Mouse (Mus musculus) thymus, adult 2 months (tissue): ENCODE data around the gene Dhrs4. TPM values are rescaled to one million over a fixed set of nuclear protein-coding genes. Genes with fewer than 3 reads are reported as not detected.
A peak's percentile ranks its signal among the peaks of the same experiment; 100 is the strongest.

Source experiments
- DNase-seq: peaks from one replicate; pipeline ENCODE4 v3.0.0; 2021
- H3K27ac ChIP-seq: fragments of 200-500 bp; 2 replicates; pipeline ENCODE4 v1.5.1; 2012; ENCODE audit warnings: low read length, control low read depth; ENCODE audit not compliant: control insufficient read depth, insufficient read depth
- H3K27me3 ChIP-seq: fragments of 200-500 bp; 2 replicates; pipeline ENCODE4 v1.6.1; 2012; ENCODE audit warnings: mild to moderate bottlenecking, low read length, moderate library complexity, mixed read lengths; ENCODE audit not compliant: control insufficient read depth, insufficient read depth
- H3K36me3 ChIP-seq: fragments of 200-500 bp; 2 replicates; pipeline ENCODE4 v1.6.1; 2012; ENCODE audit warnings: mild to moderate bottlenecking, low read length, moderate library complexity; ENCODE audit not compliant: control insufficient read depth, insufficient read depth
- H3K4me1 ChIP-seq: fragments of 200-500 bp; replicated peaks from 2 replicates; pipeline ENCODE4 v1.6.1; 2012; ENCODE audit warnings: low read length; ENCODE audit not compliant: control insufficient read depth, insufficient read depth
- H3K4me3 ChIP-seq: fragments of 200-500 bp; 2 replicates; pipeline ENCODE4 v1.5.1; 2012; ENCODE audit warnings: mild to moderate bottlenecking, low read length, control low read depth, moderate library complexity; ENCODE audit not compliant: control insufficient read depth, insufficient read depth
- CTCF ChIP-seq: fragments of 200-500 bp; IDR thresholded peaks from 2 replicates; pipeline ENCODE4 v1.5.1; 2012; ENCODE audit warnings: mild to moderate bottlenecking, control low read depth, low read length, moderate library complexity, borderline replicate concordance; ENCODE audit not compliant: control insufficient read depth, poor library complexity, insufficient read depth; ENCODE audit errors: extremely low read depth
- POLR2A ChIP-seq: fragments of 200-500 bp; IDR thresholded peaks from 2 replicates; pipeline ENCODE4 v1.6.1; 2012; ENCODE audit warnings: mild to moderate bottlenecking, low read length, control low read depth, moderate library complexity; ENCODE audit not compliant: control insufficient read depth, poor library complexity, insufficient read depth; ENCODE audit errors: extremely low read depth
- WGBS: fragments of 180-500 bp; shearing (Covaris S2); methylation state at CpG from one replicate; pipeline ENCODE4 v1.1.7; 2018; 5-methylcytosine and 5-hydroxymethylcytosine counted together
- polyA plus RNA-seq: library from polyadenylated mRNA; depleted of rRNA; stranded (reverse); fragments of >200 nt; gene quantifications from 2 replicates; pipeline ENCODE4 v1.2.3, GENCODE M21; 2012; rRNA removed

Gene Dhrs4
- polyA plus RNA-seq, 1 experiment: 46.8 TPM

DNA sequence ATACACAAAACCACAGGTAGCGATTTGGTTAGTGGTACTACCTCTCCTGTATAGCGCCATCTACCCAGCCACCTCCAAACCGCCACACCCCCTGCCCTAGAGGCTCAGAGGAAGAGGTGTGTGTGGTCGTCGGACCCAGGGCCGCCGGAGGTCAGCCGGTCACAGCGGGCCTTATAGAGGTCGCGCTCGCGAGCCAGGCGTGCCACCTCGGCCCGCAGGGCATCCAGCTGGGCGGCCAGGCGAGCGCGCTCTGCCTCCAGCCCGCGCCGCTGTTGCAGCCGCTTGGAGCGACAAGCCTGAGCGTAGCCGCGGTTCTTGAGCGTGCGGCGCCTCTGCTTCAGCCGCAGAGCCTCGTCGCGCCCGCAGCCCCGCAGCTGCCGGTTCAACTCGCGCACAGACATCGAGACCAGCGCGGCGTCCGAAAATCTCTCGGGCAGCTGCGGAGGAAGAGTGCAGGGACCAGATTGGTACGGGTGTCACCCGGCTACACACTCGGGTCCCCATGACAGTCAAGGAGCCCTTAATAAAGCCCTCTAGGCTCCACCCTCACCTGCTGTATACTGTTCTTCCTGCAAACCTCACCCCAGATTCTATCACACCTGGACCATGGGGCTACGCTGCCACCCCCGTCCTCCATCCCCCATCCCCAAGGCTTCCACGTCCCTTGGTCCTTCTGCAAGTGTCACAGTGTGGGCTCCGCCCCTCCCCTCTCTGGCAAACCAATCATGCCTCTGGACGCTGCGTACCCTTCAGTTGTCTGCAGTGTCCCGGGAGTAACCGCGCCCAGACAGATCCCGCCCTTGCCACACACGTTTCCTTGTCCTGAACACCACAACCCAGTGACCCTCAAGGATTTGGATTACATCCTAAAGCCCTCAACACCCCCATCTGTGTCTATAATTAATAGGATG, 42.1 kb downstream of the Dhrs4 start:
- no peak for DNase-seq
- TF ChIP-seq POLR2A: no peak

DNA sequence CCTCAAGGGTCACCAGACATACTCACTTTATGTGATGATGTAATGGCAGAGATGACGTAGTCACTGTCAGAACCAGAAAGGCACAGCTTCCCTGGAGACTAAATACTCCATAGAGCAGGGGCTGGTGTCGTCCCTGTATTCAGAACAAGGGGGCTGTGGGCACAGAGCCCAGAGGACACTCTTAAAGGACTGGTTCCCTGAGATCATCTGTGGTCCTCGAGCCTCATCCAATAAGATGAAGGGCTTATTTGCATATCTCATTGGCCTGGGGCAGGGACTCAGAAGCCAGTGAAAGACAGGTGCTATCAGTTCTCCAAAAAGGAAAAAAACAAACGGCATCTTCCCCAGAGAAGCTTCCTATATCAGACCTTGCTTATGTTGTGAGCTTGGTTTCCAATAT, 45.5 kb downstream of the Dhrs4 start:
- H3K27me3 ChIP-seq: peaks cover 18% of the 10 kb centered on the region; the same call in 1 of the 2 replicates
- H3K4me3 ChIP-seq: no peak overlapping the region
- DNase-seq: no peak
- H3K36me3 ChIP-seq: no peaks in the 10 kb centered on the region
- 55% methylated on average over 4 of the region's 4 CpGs for WGBS
- no peak for TF ChIP-seq POLR2A
- TF ChIP-seq CTCF: no peak
- H3K4me1 ChIP-seq: no peaks in the 10 kb centered on the region; the same call in 1 of the 2 replicates
- H3K27ac ChIP-seq: no peak overlapping the region

More for the DNA sequence above, 42.1 kb downstream of the Dhrs4 start:
- 3% methylated on average over 61 of the region's 61 CpGs for WGBS
- no peaks in the 10 kb centered on the region; the same call in 1 of the 2 replicates for H3K4me1 ChIP-seq
- no peak overlapping the region for H3K27ac ChIP-seq
- no peaks in the 10 kb centered on the region for H3K36me3 ChIP-seq
- peak overlapping the region; percentile 18; the same call in 1 of the 2 replicates for H3K4me3 ChIP-seq
- peaks cover 18% of the 10 kb centered on the region; the same call in 1 of the 2 replicates for H3K27me3 ChIP-seq

DNA sequence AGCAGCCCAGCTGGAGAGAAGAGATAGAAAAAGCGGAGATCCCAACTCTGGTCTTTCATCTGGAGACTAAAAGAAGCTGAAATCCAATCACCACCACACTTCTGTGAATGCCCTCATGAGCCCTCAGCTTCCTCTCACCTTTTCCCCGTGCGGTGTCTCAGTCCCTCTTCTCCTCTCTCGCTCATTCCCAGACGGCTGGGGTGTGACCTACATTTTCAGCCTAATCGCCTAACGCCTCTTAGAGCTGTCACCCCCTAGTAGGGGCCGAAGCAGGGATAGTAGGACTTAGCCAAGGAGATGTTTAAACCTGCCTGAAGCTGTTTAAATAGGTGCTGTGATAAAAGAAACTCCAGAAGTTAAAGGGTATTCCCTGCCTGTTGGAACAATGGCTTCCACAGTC, 46.2 kb downstream of the Dhrs4 start, which contains the start of gene Nrl:
TSS of gene Nrl (minus strand) at position 197 of the 400 bp plus-strand sequence.
- no peaks in the 10 kb centered on the region; the same call in 1 of the 2 replicates for H3K4me1 ChIP-seq
- whole genome bisulfite sequencing: 60% methylated on average over 8 of the region's 8 CpGs
- H3K4me3 ChIP-seq: no peak within 1 kb of the TSS
- no peaks in the 10 kb centered on the region for H3K36me3 ChIP-seq
- no peak for DNase-seq
- TF ChIP-seq POLR2A (no peak), CTCF (no peak)
- H3K27ac ChIP-seq: no peak within 1 kb of the TSS
- peaks cover 14% of the 10 kb centered on the region; the same call in 1 of the 2 replicates for H3K27me3 ChIP-seq

DNA sequence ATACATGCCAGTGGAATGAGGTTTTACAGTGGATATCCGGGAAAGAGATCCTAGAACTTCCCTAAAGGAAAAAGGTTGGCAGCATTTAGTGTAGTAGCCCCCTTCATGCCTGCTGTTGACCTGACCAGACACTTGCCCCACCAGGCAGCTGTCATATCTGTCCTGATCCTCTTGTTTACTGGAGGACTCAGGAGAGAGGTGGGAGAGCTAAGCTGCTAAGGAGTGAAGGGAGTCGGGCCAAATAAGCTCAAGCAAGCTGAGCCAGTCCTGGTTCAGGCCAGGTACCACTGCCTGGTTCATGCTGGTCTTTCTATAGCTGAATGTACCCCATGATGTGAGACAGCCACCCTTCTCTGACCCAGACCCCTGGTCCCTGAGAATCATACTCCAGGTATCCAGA, 48.1 kb downstream of the Dhrs4 start:
- H3K4me3 ChIP-seq: no peak overlapping the region
- 90% methylated on average over 2 of the region's 2 CpGs for WGBS
- H3K27ac ChIP-seq: no peak overlapping the region
- H3K4me1 ChIP-seq: no peaks in the 10 kb centered on the region
- TF ChIP-seq CTCF (no peak), POLR2A (no peak)
- peaks cover 4% of the 10 kb centered on the region; the same call in 1 of the 2 replicates for H3K27me3 ChIP-seq
- H3K36me3 ChIP-seq: no peaks in the 10 kb centered on the region
- no peak for DNase-seq

DNA sequence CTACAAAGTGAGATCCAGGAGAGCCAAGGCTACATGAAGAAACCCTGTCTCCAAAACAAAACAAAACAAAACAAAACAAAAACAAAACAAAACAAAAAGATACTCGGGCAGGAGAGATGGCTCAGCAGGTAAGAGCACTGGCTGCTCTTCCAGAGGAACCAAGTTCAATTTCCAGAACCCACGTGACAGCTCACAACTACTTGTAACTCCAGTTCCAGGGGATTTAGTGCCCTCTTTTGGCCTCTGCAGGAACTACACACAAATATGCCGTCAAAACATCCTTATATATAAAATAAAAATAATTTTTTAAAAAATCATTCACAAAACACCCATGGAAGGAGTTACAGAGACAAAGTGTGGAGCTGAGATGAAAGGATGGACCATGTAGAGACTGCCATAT, 49.4 kb downstream of the Dhrs4 start:
- peak; percentile 39 for DNase-seq
- WGBS: 8% methylated on average over 3 of the region's 3 CpGs

DNA sequence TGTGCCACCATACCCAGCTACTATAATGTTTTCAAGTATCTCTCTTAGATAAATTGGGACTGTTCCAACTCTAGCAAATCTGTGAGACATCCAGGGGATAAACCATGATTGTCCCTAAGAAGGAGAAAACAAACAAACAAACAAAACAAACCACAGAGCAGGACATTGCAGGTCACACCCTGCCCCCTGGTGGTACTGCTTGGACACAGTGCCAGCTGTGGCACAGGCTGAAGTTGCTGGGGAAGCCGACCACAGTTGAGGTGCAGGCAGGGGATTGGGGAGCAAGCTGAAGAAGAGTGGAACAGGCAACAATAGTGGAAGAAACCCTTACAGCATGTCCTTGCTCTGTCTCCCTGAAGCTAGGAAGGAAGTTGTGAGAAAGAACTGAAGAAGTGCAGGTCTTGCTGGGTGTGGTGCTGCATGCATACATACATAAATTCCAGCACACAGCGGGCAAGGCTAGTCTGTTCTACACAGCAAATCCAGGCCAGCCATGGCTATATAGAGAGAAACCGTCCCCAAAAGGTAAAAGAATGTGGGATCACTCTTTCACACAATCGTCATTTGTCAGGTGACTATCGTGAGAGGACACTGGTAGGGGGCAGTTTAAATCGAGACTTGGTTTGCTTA, 57.7 kb downstream of the Dhrs4 start:
- DNase-seq: peak; percentile 42
- TF ChIP-seq CTCF (peak; percentile 71; the same call in 1 of the 2 replicates), POLR2A (no peak)
- Histone ChIP-seq H3K27me3 (no peaks in the 10 kb centered on the region), H3K27ac (no peak overlapping the region), H3K4me3 (no peak overlapping the region), H3K4me1 (peaks cover 13% of the 10 kb centered on the region), H3K36me3 (no peaks in the 10 kb centered on the region)
- WGBS: 75% methylated on average over 6 of the region's 6 CpGs

More for the DNA sequence above, 49.4 kb downstream of the Dhrs4 start:
- H3K36me3 ChIP-seq: no peaks in the 10 kb centered on the region
- H3K27me3 ChIP-seq: no peaks in the 10 kb centered on the region
- no peak overlapping the region for H3K4me3 ChIP-seq
- TF ChIP-seq CTCF: no peak
- H3K27ac ChIP-seq: no peak overlapping the region
- H3K4me1 ChIP-seq: no peaks in the 10 kb centered on the region

Other genes starting within 250 kb of the Dhrs4 start
- 20.6 and 25.4 TPM in 2 replicates for gene Carmil3, start 11.9 kb downstream of the Dhrs4 start, polyA plus RNA-seq
- 0.98 and 1.0 TPM in 2 replicates for gene Cpne6, start 31.7 kb downstream of the Dhrs4 start, polyA plus RNA-seq
- 0.50 and 0.70 TPM in 2 replicates for gene Nrl, start 46.2 kb downstream of the Dhrs4 start, polyA plus RNA-seq
- gene Pck2, start 61.5 kb downstream of the Dhrs4 start, polyA plus RNA-seq: 13.2 and 13.3 TPM in 2 replicates
- gene Dcaf11, start 81.2 kb downstream of the Dhrs4 start, polyA plus RNA-seq: 76.8 and 77.7 TPM in 2 replicates
- 8.2 and 8.3 TPM in 2 replicates for gene A730061H03Rik, start 81.6 kb downstream of the Dhrs4 start, polyA plus RNA-seq
- 1.7 and 20.2 TPM in 2 replicates for gene Fitm1, start 96.9 kb downstream of the Dhrs4 start, polyA plus RNA-seq
- gene Psme1, start 99.4 kb downstream of the Dhrs4 start, polyA plus RNA-seq: 129 and 136 TPM in 2 replicates
- gene Emc9, start 106.5 kb downstream of the Dhrs4 start, polyA plus RNA-seq: 7.4 and 13.4 TPM in 2 replicates
- 98.7 and 104 TPM in 2 replicates for gene Psme2, start 112.4 kb downstream of the Dhrs4 start, polyA plus RNA-seq
- 84.0 and 89.3 TPM in 2 replicates for gene Rnf31, start 113.0 kb downstream of the Dhrs4 start, polyA plus RNA-seq
- 135 and 162 TPM in 2 replicates for gene Irf9, start 124.8 kb downstream of the Dhrs4 start, polyA plus RNA-seq
- 2.9 and 3.7 TPM in 2 replicates for gene Rec8, start 139.3 kb downstream of the Dhrs4 start, polyA plus RNA-seq
- 68.1 and 71.6 TPM in 2 replicates for gene Ipo4, start 157.2 kb downstream of the Dhrs4 start, polyA plus RNA-seq
- gene Gm49378, start 159.1 kb downstream of the Dhrs4 start, polyA plus RNA-seq: 10.2 and 10.9 TPM in 2 replicates
- 98.1 and 102 TPM in 2 replicates for gene Tm9sf1, start 165.0 kb downstream of the Dhrs4 start, polyA plus RNA-seq
- 2.2 and 2.6 TPM in 2 replicates for gene Tssk4, start 171.4 kb downstream of the Dhrs4 start, polyA plus RNA-seq
- gene Mdp1, start 181.8 kb downstream of the Dhrs4 start, polyA plus RNA-seq: 34.7 and 45.8 TPM in 2 replicates
- 27.8 and 40.9 TPM in 2 replicates for gene Gmpr2, start 193.2 kb downstream of the Dhrs4 start, polyA plus RNA-seq
- gene Nedd8, start 193.4 kb downstream of the Dhrs4 start, polyA plus RNA-seq: 292 and 416 TPM in 2 replicates
- 51.5 and 51.9 TPM in 2 replicates for gene Tinf2, start 203.1 kb downstream of the Dhrs4 start, polyA plus RNA-seq
- 7.2 and 8.2 TPM in 2 replicates for gene Tgm1, start 235.2 kb downstream of the Dhrs4 start, polyA plus RNA-seq
- gene Rabggta, start 243.5 kb downstream of the Dhrs4 start, polyA plus RNA-seq: 80.5 and 84.9 TPM in 2 replicates